Mouse (Mus musculus) urinary bladder, postnatal 0 days (tissue): ENCODE data around the gene Olfr1251. TPM values are rescaled to one million over a fixed set of nuclear protein-coding genes. Genes with fewer than 3 reads are reported as not detected.

Source experiments
- polyA plus RNA-seq: library from polyadenylated mRNA; unstranded; fragments of >200 nt; fragmentation: Nextera tagmentation; extraction: Ambion mirVana; gene quantifications from 2 replicates; pipeline ENCODE4 v1.2.1, GENCODE M21; 2015

Olfr1251 gene
- not detected in 2 replicates for polyA plus RNA-seq

GRCm38 (mm10) chr2:89671836-89672235 lies at the start of gene Olfr1251:
Olfr1251 (minus strand) TSS chr2:89671936.

GRCm38 (mm10) chr2:89661367-89661766 lies 10.4 kb downstream of the Olfr1251 start, which contains the start of gene Olfr1250:
Olfr1250 (minus strand) TSS chr2:89661467.

GRCm38 (mm10) chr2:89634883-89635282 lies 36.9 kb downstream of the Olfr1251 start, which contains the start of gene Olfr1249:
Olfr1249 (minus strand) TSS chr2:89634983.

GRCm38 (mm10) chr2:89618145-89618544 lies 53.6 kb downstream of the Olfr1251 start, which contains the start of gene Olfr1248:
Olfr1248 (minus strand) TSS chr2:89618245.

Other genes with a start within 250 kb of the Olfr1251 start
- gene Olfr1240, start 228.9 kb downstream of the Olfr1251 start, polyA plus RNA-seq = not detected in 2 replicates
- gene Olfr1241, start 184.8 kb downstream of the Olfr1251 start, polyA plus RNA-seq = not detected in 2 replicates
- gene Olfr1242, start 173.6 kb downstream of the Olfr1251 start, polyA plus RNA-seq = not detected in 2 replicates
- gene Olfr1243, start 140.4 kb downstream of the Olfr1251 start, polyA plus RNA-seq = not detected in 2 replicates
- not detected in 2 replicates for gene Olfr1245, start 93.5 kb downstream of the Olfr1251 start, polyA plus RNA-seq
- gene Olfr1246, start 78.8 kb downstream of the Olfr1251 start, polyA plus RNA-seq = not detected in 2 replicates
- gene Olfr1247, start 57.8 kb downstream of the Olfr1251 start, polyA plus RNA-seq = not detected in 2 replicates
- not detected in 2 replicates for gene Olfr1248, start 53.7 kb downstream of the Olfr1251 start, polyA plus RNA-seq
- not detected in 2 replicates for gene Olfr1249, start 37.0 kb downstream of the Olfr1251 start, polyA plus RNA-seq
- gene Olfr1250, start 10.5 kb downstream of the Olfr1251 start, polyA plus RNA-seq = not detected in 2 replicates
- not detected in 2 replicates for gene Olfr1252, start 53.1 kb upstream of the Olfr1251 start, polyA plus RNA-seq
- not detected in 2 replicates for gene Olfr1253, start 85.2 kb upstream of the Olfr1251 start, polyA plus RNA-seq
- gene Olfr1254, start 121.7 kb upstream of the Olfr1251 start, polyA plus RNA-seq = not detected in 2 replicates
- not detected in 2 replicates for gene Olfr1255, start 140.1 kb upstream of the Olfr1251 start, polyA plus RNA-seq
- gene Olfr1256, start 169.6 kb upstream of the Olfr1251 start, polyA plus RNA-seq = not detected in 2 replicates
- not detected in 2 replicates for gene Olfr48, start 176.3 kb upstream of the Olfr1251 start, polyA plus RNA-seq
- not detected in 2 replicates for gene Olfr1257, start 206.5 kb upstream of the Olfr1251 start, polyA plus RNA-seq